Comparison of ENCODE assay signal across 15 mouse cellular contexts in genomic region chr19:42769648-42770047, GRCm38 (mm10).
"Had no signal": no experiment of that assay in that cellular context is flagged by ENCODE, and none has a peak within 500 bp of the region (broad histone marks: within the 10 kb centered on the region; RNA-seq: fewer than 3 reads in every experiment).

No protein-coding gene starts in this region.

- H3K9ac ChIP-seq: liver, embryonic 15.5 days; neural tube, embryonic 13.5 days had no signal

- H3K9me3 ChIP-seq: limb, embryonic 10.5 days; liver, embryonic 15.5 days; midbrain, embryonic 10.5 days; neural tube, embryonic 13.5 days had no signal

- H3K27ac ChIP-seq: kidney, postnatal 0 days; layer of hippocampus, adult 2 months; limb, embryonic 10.5 days; liver, embryonic 15.5 days; midbrain, embryonic 10.5 days; neural tube, embryonic 13.5 days had no signal

- DNase-seq: lung, adult 2 months; midbrain, embryonic 14.5 days; retina, postnatal 1 day; right cerebral cortex, postnatal 4 days; spleen, adult 18-20 months; thymus, adult 18-20 months; thymus, postnatal 14 days had no signal

- H3K4me3 ChIP-seq: layer of hippocampus, adult 2 months; limb, embryonic 10.5 days; liver, embryonic 15.5 days; midbrain, embryonic 10.5 days; neural tube, embryonic 13.5 days had no signal

- H3K4me2 ChIP-seq: liver, embryonic 11.5 days; liver, embryonic 15.5 days; neural tube, embryonic 13.5 days had no signal

- ATAC-seq: lung, postnatal 0 days had no signal

- H3K27me3 ChIP-seq: liver, embryonic 15.5 days; neural tube, embryonic 13.5 days had no signal

- H3K4me1 ChIP-seq: liver, embryonic 15.5 days had no signal
